Mouse (Mus musculus): Measurements from ENCODE around the gene Wdr72. TPM values are rescaled to one million over a fixed set of nuclear protein-coding genes. Genes with fewer than 3 reads are reported as not detected.

Gene Wdr72
- total RNA-seq (2021) = under 1 TPM in 1 of 2 experiments, not detected in 1; 0.15 TPM
- long read RNA-seq, experiment 1 = 0 reads
- long read RNA-seq, experiment 2 = 0 reads

DNA sequence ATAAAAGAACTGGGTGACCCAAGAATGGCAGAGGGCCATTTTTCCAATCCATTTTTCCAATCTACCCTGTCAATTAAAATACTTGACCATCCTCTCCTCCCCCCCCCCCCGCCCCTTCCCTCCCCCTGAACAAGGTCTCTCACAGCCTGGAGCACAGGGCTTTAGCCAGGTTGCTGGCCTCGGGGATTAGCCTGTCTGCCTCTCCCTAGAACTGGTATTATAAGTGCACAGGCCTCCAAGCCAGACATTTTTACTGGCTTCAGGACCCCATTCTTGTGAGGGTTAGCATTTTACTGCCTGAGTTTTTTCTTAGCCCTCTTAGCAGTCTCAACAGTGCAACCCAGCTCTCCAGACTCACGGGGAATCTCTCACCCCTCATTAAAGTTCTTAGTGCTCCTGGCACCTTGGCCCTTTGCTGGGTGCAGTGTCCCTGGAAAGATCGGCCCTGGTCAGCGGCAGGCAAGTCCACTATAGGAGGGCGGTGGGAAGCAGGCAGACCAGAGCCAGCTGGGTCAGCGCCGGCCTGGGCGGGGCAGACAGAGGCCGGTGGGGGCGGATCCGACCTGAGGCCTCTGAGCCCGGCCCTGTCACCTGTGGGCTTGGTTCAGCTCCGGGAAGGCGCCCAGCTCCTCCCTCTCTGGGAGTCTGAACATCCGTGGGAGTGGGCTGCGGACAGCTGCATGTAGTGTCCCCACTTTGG is at the start of gene Wdr72:
Gene Wdr72, plus strand, starts transcription at position 596 of the 700 bp plus-strand sequence.
- DNase-seq = no peak

DNA sequence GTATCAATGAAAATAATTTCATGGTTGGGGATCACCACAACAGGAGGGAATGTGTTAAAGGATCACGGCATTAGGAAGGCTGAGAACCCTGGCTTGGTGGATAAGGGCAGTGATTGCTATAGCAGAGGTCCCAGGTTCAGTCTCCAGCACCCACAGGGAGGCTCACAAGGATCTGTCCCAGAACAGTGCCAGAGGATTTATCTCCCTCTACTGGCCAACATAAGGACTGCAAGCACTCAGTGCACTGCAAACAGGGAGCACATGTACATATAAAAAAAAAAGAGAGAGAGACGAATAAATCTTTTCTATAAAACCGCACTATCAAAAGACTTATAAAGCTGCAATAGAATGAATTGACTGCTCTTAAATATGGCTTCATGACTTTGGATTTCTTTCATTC is 43.9 kb upstream of the Wdr72 start:
- no peak for DNase-seq

DNA sequence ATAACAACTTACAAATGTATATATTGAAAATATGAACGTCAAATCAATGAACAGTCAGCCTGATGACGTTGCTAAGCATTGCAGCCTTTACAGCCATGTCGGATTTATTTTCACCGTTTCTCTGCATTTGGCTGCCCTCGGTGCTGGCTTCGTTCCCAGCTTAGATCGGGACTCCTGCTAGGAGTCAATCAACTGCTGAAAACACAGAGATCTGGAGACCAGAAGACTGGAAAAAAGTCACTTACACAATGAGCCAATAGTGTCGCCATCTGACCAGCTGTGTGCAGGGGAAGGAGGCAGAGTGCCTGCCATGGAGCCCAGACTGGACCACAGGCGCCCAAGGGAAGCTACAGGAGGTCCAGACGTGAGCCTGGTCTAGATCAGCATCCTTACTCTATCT is 43.4 kb upstream of the Wdr72 start:
- DNase-seq = no peak

DNA sequence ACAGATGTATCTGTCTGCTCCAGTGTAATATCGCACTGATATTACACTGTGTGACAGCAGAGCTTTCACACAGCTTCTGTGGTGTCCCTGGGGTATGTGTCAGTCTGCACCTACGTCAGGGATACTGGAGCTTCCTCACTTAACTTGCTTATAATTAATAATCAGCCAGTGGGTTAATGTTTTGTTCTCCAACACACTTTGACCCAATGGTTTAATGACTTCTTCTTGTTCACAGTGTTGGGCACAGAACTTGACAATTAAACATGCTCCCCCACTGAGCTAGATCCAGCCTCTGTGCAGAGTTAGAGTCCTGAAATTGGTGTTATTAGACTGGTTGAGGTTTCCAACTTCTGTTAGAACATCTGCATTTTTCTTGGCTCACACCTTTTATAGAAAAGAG is 34.2 kb upstream of the Wdr72 start:
- no peak for DNase-seq

DNA sequence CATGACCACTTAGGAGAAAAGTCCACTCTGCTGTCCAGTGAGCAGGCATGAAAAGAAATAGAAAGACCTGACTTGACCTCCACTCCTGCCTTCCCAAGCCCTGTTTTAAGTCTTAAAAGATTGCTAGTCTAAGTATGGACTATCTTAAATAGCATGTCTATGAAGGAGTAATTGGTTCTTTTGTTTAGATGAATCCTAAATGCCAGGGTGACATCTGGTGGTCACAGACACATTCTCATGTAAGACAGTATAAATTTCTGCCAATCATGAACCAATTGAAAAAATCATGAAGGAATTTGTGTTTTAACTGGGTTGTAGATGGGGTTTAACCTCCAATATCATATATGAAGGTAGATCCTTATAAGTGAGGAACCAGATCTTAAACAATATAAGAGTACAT is 31.7 kb upstream of the Wdr72 start:
- no peak for DNase-seq

DNA sequence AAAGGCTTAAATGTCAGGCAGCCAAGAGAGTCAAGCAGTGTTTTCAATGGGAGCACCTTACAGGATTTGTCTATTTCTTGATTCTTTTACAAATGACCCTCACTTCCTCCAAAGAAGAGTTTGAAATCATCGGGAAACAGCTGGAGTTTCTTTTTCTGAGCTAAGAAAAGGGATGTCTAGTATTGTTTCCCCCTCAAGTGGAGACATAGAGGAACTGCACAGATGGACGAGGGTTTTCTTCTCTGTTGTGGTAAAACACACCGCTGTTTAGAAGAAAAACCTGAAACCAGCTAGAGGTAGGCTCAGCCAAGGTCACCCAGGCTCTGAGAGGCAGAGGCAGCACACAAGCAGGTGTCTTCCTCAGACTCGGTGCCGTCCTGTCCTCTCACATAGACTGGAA is 29.9 kb upstream of the Wdr72 start:
- peak in 1 of 2 experiments; percentile 2 for DNase-seq

DNA sequence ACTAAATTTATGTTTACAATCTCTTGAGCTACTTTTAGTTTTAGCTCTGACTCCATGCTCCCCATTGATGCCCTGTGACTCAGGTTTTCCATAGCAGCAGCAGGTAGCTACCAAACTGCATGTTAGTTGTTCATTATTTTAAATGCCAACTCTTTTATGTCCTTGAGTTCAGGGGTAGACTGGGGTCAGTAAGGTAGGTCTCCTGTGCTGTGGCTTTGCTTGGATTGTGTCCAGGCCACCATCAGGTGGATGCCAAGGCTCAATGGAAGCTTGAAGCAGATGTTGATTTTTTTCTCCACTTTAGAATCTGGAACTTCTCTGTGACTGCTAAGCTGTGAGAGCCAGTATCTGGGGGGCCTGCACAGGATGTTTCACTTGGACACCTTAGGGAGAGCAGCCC is 8.6 kb upstream of the Wdr72 start:
- DNase-seq = no peak

DNA sequence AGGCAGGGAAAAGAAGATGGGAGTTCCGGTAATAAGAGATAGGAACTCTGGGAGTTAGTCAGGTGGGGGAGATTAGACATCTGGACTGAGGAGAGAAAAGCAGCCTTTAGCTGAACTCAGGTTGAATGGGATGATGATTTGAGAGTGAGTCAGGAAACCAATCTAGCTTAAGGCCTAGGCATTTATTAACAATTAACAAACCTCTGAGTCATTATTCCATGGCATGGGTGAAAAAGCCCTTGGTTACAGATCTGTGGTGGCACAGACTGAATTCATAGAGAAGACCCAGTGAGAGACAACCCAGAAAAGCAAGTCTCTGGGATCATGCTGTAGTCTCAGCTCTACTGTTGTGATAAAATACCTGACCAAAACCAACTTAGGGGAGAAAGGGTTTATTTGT is 7.5 kb upstream of the Wdr72 start:
- DNase-seq = no peak

DNA sequence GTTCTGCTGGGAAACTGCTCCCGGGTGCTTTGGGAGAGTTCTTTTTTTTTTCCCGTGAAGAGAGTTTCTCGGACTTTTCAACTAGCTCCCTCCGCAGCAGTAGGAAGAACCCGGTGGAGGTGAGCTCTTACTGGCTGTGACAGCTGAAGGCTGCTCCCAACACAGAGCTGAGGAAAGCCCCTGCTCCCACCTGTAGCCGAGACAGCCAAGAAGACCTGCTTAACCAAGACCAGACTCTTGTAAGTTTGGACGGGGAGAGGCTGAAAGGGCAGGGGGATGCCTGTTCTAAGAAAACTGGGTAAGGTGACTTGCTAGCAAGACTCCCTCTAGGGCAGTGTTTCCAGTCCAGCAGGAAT is 283 bp downstream of the Wdr72 start:
- no peak for DNase-seq

DNA sequence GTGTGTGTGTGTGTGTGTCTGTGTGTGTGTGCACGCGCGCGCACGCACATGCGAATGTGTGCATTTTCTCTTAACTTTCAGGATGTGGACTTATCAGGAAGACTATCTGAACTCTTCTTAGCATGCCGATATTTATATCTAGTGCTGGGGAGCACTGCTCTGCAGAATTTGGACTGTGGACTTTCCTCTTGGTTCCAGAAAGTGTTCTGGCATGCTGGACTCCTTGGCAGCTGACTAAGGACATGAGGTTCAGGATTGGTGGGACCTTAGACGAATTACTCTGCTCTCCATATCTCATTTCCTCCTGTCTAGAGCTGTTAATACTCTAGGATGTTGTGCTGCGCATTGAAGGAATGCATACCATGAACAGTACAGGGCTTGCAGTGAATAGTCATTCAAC is 2.4 kb downstream of the Wdr72 start:
- no peak for DNase-seq

DNA sequence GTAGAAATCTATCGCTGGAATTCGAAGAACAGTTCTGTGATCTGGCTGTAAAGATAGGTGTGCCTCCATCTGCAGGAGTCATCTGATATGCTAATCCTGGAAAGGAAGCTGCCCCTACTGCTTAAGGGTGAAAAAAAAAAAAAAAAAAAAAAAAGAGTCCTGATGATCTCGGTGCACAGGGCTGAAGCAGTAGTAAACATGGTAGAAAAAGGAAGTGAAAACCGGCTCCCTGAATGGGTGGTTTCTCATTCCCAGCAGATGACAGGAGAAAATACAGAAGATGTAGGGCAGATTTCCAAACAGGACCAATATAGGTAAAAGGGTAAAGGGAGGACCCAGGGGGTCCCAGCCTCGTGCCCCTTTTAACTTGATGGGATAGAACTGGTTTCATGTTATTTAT is 16.1 kb downstream of the Wdr72 start:
- DNase-seq = no peak

DNA sequence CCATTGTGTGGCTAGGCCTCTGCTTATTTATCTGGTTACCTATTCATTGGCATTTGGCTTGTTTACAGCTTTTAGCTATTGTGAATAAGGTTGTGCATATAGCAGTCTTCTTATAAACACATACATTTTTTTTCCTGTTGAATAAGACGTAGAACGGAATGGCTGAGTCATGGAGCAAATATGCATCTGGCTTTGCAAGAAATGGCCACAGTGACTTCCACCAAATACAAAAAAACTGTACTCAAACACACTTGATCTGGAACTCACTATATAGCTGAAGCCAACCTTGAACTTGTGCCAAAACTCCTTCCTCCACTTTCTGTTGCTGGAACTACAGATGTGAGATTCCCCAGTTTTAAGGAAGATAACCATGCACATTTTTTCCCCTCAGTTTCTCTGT is 23.9 kb downstream of the Wdr72 start:
- DNase-seq = no peak

DNA sequence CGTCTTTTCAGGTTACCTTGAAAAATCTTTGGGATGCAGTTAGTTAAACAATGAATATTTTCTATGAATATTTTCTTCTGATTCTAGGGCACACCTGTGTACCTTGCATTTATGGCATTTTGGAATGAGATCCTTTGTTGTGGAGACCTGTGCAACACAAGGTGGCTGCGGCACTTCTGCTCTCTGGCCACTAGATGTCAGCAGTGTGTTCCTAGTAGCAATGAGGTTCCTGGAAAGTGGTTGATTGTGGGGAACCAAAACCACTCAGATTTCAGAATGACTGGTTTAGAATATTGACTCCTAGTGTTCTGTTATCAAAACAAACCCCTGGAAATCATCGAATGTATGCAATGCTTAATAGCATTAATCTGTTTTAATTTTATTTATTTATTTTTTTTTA is 31.7 kb downstream of the Wdr72 start:
- peak; percentile 22 to 72 for DNase-seq

DNA sequence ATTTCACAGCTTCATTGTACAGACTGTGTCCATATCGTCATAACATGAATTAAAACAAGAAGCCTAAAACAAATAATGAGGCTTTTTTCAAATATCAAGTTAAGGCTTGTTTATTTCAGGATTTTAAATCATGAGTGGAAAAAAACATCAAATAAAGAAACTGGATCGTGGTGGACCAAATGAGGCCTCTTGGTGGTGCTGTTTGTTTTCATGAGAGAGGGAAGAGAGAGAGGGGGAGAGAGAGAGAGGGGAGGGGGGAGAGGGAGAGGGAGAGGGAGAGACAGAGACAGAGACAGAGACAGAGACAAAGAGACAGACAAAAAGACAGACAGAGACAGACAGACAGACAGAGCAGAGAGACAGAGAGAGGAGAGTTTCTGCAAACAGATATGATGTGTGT is 32.5 kb downstream of the Wdr72 start:
- no peak for DNase-seq

DNA sequence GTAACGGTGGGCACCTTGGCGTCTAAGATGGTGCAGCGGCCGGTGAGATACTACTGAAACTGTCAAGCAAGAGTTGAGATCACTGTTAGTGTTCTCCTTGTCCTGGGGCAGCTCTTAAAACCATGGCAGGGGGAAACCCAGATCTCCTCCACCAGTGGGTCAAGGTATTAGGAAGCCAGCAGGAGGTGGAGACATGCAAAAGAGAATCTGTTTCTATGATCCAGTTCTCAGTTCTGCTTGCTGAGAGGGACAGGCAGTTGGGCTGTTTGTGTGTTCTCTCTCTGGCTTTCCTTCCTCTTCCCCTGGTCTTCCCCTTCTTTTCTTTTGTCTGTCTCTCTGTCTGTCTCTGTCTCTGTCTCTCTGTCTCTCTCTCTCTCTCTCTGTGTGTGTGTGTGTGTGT is 35.0 kb downstream of the Wdr72 start:
- no peak for DNase-seq

DNA sequence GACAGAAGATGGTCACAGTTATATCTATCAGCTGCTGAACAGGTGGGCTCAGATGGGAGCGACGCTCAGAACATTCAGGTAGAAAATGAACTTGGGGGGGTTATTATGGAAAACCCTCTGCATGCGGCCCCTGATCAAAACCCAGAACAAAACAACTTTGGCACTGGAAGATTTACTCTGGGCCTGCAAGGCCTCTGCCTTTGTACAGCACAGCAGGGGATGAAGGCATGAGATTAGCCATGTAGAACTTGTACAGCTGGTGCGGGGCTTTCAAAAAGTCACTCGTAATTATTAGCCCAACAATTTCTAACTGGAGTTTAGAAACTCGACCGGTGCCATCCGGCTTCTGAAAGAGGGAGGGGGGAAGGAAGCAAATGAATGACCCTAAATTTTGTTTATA is 38.1 kb downstream of the Wdr72 start:
- no peak for DNase-seq

DNA sequence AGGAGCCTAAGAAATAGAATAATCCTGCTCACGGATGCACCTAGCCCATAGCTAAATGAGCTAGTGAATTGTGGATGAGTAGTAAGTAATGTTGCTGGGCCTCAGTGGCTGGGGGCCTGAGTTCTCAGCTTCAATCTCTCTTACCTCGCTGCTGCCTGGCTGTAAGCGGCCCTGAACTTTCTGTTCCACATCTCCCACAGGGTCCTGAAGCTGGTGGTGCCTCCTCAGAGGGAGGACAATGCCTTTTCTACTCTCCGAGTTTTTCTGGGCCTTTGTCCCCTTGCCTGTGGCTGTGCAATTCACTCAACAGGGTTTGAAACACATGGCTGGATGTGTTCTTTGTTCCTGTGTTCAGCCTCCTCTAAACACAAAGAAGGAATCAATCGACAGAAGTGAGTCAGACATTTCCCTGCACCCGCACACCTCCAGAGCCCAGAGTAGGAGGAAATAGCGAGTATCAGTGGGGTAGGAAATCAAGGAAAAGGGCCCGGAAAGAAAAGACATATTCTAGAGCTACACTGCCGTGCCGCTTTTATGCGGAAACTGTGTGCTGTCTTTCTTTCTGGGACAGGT is 50.3 kb downstream of the Wdr72 start:
- DNase-seq = no peak

DNA sequence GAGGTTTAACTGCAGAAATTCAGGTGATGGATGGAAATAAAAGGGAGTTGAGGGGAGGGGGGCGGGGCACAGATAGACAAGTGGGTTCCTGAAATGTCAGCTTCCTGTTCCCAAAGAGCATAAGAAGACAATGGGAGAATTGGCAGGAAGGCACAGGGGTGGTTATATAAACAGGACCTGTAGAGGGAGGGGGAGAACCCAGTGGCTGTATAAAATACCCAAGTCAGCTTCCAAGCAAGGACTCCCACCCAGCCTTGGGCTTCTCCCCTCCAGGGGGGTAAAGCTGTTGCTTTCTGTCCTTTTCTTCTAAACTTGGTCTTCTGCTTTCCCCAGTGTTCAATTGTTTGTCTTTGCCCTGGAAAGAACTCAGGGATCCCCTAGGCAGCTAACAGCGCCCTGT is 55.5 kb downstream of the Wdr72 start:
- no peak for DNase-seq

DNA sequence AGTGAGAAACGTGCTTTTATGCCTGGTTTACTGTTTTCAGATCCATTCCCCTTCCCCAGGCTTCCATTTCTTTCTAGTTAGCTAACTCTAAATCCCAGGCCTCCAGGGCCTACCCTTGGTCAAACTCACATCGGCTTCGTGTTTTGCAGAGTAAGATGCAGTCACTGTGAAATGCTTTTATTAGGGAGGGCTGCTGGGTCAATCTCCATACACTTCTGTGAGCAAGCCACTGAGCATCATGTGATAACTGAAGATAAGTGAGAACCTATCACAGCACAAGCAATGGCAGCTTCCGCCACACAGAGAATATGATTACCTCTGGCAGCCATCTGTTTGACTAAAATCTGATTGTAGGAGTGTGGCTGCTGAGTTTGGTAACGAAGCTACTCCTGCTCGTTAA is 59.7 kb downstream of the Wdr72 start:
- DNase-seq = no peak

DNA sequence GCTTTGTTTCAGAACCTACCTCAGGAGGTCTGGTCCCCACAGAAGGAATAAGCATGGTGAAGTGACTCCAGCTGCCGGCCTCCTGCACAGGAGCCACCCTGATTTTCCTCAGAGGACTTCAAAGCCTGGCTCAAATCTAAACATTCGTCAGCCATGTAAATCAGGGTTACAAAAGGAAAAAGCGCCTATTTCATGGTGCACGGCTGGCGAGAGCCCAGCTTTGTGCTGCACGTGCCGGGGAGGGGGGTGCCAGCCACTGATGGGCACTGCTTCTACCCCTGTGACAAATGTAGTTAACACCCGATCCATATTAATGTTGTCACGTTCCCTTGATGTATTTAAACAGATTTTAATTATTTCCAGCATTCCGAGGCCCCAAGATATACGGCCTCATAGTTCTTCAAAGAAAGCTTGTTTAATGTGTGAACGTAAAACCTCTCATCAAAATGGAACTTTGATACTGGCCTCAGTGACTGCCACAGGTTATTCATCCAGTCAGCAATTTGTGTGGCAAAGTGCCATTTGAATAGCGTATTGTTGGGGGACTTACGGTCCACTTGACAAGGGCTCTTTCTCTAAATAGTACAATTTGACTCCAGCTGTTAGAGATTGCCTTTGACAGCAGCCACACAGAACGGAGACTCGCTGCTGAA is 76.7 kb downstream of the Wdr72 start:
- no peak for DNase-seq

DNA sequence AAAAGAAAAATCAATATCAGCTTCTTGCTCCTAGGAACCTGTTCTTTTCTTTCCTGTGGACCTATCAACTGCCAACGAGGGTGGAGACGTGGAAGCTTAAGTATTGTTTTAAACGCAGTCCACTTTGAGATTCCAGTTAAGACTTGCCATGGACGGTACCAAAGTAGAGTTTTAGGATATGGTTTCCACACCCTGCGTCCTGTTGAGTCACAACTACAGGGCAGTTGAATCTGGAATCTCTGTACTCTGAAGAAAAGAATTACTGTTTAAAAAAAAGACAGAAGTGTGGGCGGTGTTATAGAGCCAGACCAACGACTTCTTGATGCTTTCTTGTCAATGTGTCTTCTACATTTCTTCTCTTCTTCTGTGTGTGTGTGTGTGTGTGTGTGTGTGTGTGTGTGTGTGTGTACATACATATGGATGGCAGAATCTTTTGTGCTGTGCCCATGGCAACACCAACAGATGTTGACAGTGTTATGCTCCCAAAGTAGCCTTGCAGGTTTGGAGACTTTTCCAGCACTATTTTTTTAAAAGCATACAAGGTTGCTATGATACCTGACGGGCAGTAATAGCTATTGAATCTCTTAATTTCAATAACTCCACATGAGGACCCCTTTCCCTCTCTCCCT is 77.4 kb downstream of the Wdr72 start:
- DNase-seq = no peak

DNA sequence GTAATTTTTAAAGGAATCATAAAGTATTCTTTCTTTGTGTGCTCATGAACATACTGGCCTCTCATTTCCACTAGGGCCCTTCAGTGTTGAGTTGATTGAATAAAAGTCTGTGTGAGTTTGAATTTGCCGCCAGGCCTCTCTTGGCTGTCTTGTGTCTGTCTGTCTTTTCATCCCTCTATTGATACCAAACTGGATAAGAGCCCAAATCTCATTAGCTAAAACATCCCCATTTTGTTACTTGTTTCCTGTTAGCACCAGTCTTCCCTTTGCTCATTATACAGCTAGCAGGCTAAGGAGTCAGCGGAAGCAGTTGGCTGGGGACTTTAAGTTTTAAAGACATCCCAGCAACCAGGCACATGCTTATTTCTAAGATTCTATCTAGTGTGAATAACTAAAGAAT is 84.7 kb downstream of the Wdr72 start:
- DNase-seq = no peak

DNA sequence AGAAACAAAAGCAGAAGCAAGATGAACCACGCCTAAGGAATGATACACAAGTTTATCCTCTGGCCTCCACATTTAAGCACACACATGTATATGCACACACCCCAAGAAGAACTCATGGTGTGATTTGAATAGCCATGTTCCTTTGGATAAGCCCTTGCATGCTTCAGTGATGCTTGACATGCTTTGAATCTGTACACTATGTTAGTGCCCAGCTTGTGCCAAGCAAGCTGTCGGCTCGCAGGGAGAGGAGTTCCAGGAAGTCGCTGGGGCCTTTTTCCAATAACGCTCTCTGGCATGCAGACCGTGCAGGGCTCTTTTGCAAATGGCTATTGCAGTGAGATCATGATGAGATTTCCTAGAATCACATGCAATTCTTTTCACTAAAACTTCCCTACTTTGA is 118.1 kb downstream of the Wdr72 start:
- peak in 1 of 2 experiments; percentile 2 for DNase-seq

DNA sequence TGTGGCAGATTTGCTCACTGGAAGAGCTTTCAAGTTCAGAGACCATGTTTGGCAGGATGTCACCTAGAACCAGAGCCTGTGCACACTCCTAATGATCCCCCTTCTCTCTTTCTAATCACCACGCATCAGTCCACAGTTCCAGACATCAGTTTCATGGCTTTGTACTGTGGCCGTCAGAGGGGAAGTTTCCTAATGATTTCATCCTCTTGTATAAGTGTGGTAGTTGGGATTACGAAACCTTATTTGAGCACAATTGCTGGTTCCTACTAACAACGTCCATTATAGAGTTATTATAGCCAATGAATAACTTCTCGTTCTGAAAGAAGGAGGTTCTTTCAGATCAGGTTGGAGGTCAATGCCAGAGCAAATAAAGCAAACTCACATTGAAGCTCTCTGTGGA is 131.1 kb downstream of the Wdr72 start:
- DNase-seq = no peak

All from heart, adult 18-20 months (tissue).